Mouse (Mus musculus) neural tube, embryonic 11.5 days (tissue): ENCODE data around the gene Arhgef33. TPM values are rescaled to one million over a fixed set of nuclear protein-coding genes. Genes with fewer than 3 reads are reported as not detected.

Experiments used
- ATAC-seq: fragments of 200-750 bp; cut with Nextera tagmentation; 2 replicates; pipeline ENCODE4 v1.8.0; 2017; ENCODE audit warnings: moderate number of reproducible peaks, mild to moderate bottlenecking, moderate TSS enrichment, moderate library complexity; ENCODE audit not compliant: insufficient read depth, low FRiP score, low TSS enrichment
- DNase-seq: peaks from one replicate; pipeline ENCODE4 v3.0.0-alpha.2; 2015; ENCODE audit warnings: low spot score
- H3K27ac ChIP-seq: fragments of 300-500 bp; sonication (generic); 2 replicates; pipeline ENCODE4 v1.5.1; 2014; ENCODE audit warnings: low read depth, mild to moderate bottlenecking, low read length
- H3K27me3 ChIP-seq: fragments of 300-500 bp; sonication (generic); 2 replicates; pipeline ENCODE4 v1.6.1; 2014; ENCODE audit warnings: mild to moderate bottlenecking, low read length, mixed read lengths; ENCODE audit not compliant: control insufficient read depth, insufficient read depth
- H3K36me3 ChIP-seq: fragments of 300-500 bp; sonication (generic); 2 replicates; pipeline ENCODE4 v1.6.1; 2014; ENCODE audit warnings: mild to moderate bottlenecking, low read length, moderate library complexity, mixed read lengths; ENCODE audit not compliant: control insufficient read depth, insufficient read depth
- H3K4me1 ChIP-seq: fragments of 300-500 bp; sonication (generic); 2 replicates; pipeline ENCODE4 v1.6.1; 2014; ENCODE audit warnings: low read length, mixed read lengths; ENCODE audit not compliant: control insufficient read depth, insufficient read depth
- H3K4me2 ChIP-seq: fragments of 300-500 bp; sonication (generic); 2 replicates; pipeline ENCODE4 v1.6.1; 2014; ENCODE audit warnings: low read depth, mild to moderate bottlenecking, moderate library complexity
- H3K4me3 ChIP-seq: fragments of 300-500 bp; sonication (generic); 2 replicates; pipeline ENCODE4 v1.5.1; 2014; ENCODE audit warnings: low read depth, low read length
- H3K9ac ChIP-seq: fragments of 300-500 bp; sonication (generic); 2 replicates; pipeline ENCODE4 v1.6.1; 2014; ENCODE audit warnings: mild to moderate bottlenecking, low read length
- H3K9me3 ChIP-seq: fragments of 300-500 bp; sonication (generic); 2 replicates; pipeline ENCODE4 v1.6.1; 2016; ENCODE audit warnings: low read length; ENCODE audit not compliant: control insufficient read depth
- WGBS: fragments of 180-500 bp; shearing (Covaris S2); extraction: QIAGEN DNeasy Blood & Tissue Kit; methylation state at CpG from one replicate; pipeline ENCODE4 v1.1.7; 2014; 5-methylcytosine and 5-hydroxymethylcytosine counted together
- polyA plus RNA-seq: library from polyadenylated mRNA; unstranded; fragments of >200 nt; fragmentation: Nextera tagmentation; extraction: Ambion mirVana; gene quantifications from 2 replicates; pipeline ENCODE4 v1.2.1, GENCODE M21; 2014

Arhgef33 gene
- polyA plus RNA-seq, 1 experiment from 2014 or later = 1.3 TPM

DNA sequence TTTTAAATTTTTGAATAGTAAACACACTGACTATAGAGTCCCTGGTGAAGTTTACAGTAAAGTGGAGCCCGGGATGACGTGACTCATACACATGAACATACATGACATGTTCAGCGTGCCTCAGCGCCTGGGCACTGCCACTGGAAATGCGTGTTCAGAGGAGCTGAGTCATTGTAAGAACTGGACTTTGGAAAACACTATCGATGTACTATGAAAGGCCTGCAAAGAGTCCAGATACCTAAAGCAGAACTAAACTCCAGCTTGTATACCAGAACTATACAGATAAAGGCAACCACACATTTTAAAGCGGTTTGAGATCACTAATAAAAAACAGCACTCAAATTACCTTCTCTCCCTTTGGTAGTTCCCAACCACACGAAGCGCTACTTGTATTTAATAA lies 124.8 kb downstream of the Arhgef33 start:
- DNase-seq = no peak
- WGBS = 96% methylated on average over 9 of the region's 9 CpGs
- Histone ChIP-seq H3K36me3 (peaks cover 2% of the 10 kb centered on the region; the same call in 1 of the 2 replicates), H3K4me2 (no peak overlapping the region), H3K4me3 (no peak overlapping the region), H3K9ac (no peak overlapping the region), H3K9me3 (no peaks in the 10 kb centered on the region), H3K4me1 (no peaks in the 10 kb centered on the region), H3K27ac (no peak overlapping the region), H3K27me3 (no peaks in the 10 kb centered on the region)
- no peak for ATAC-seq

DNA sequence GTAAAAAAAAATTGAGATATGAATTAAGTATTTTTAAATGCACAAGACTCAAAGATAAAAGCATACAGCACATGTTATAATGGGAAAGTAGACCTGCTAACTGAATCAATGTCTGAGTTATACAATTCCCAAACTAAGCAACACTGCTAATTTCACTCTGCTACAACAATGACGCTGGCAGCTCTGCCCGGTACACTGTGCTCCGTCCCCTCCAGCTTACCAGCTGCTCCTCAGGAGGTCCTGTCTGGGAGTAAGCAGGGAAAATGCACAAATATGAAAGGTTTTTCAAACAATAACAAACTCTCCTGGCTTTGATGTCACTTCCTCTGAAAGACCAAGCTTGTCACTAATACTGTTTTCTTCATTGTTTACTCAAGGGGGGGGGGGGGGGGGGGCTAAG lies 127.2 kb downstream of the Arhgef33 start:
- Histone ChIP-seq H3K9ac (no peak overlapping the region), H3K36me3 (peaks cover 2% of the 10 kb centered on the region)
- 83% methylated on average over 3 of the region's 3 CpGs for WGBS

DNA sequence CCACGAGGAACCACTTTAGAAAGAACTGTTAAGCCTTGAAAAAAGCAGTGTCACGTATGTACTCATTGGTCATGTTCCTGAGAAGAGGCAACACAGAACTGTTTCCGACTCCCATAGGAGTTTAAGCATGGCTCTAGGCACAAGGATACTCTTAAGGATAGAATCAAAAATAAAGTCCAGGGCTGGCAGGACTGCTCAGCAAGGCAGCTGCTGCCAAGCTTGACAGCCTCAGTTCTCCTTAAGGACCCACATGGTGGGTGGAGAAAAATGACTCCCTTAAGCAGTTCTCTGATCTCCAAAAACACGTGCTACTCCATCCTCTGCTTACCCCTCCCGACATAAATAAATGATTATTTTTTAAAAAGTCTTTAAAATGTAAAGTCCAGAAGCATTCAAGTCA lies 128.5 kb downstream of the Arhgef33 start:
- no peak for ATAC-seq
- 92% methylated on average over 5 of the region's 5 CpGs for WGBS
- no peaks in the 10 kb centered on the region for H3K9me3 ChIP-seq
- peaks cover 2% of the 10 kb centered on the region for H3K36me3 ChIP-seq
- H3K4me1 ChIP-seq = no peaks in the 10 kb centered on the region
- no peak for DNase-seq
- H3K27ac ChIP-seq = no peak overlapping the region
- H3K9ac ChIP-seq = no peak overlapping the region
- H3K27me3 ChIP-seq = no peaks in the 10 kb centered on the region
- H3K4me3 ChIP-seq = no peak overlapping the region
- H3K4me2 ChIP-seq = no peak overlapping the region

More for the DNA sequence above, 127.2 kb downstream of the Arhgef33 start:
- ATAC-seq (no peak), DNase-seq (no peak)
- no peak overlapping the region for H3K4me3 ChIP-seq
- H3K4me2 ChIP-seq = no peak overlapping the region
- no peaks in the 10 kb centered on the region for H3K4me1 ChIP-seq
- H3K27ac ChIP-seq = no peak overlapping the region
- H3K9me3 ChIP-seq = no peaks in the 10 kb centered on the region
- H3K27me3 ChIP-seq = no peaks in the 10 kb centered on the region

DNA sequence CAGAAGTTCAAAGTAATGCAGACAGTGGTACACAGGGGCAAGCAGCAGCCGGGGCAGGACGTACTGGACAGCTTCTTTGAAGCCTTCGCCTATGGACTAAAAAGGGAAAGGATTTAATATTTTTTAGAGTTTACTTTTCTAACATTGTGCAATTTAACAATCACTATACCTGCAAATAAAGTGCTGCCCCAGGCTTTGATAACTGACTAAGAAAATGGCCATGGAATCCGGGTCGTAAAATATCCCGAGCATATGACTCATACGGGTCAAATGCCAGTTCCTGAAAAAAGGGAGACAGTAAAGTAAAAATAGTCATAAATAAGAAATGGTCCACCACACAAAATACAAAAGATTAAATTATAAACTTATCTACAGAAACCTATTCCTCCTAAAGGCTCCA lies 138.2 kb downstream of the Arhgef33 start:
- Histone ChIP-seq H3K36me3 (no peaks in the 10 kb centered on the region; the same call in 1 of the 2 replicates), H3K9ac (no peak overlapping the region), H3K4me2 (no peak overlapping the region), H3K27me3 (no peaks in the 10 kb centered on the region), H3K27ac (no peak overlapping the region), H3K9me3 (no peaks in the 10 kb centered on the region), H3K4me1 (no peaks in the 10 kb centered on the region), H3K4me3 (no peak overlapping the region)
- DNase-seq (no peak), ATAC-seq (no peak)
- 91% methylated on average over 7 of the region's 7 CpGs for WGBS

DNA sequence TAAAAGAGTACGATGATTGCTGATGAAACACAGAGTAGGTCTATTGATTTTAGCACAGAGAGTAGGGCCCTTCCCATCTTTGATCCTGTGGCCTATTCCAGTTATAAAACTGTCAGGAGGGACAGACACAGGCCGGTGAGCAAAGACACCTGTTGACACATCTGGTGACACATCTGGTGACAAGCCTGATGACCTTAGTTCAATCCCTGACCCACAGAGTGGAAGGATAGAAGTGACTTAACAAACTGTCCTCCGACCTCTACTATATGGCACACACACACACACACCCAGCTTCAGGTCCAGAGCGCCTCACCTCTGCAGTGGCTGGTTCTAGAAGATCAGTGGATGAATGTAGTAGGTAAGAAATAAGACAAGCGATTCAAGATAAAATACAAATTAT lies 139.3 kb downstream of the Arhgef33 start:
- no peak overlapping the region for H3K27ac ChIP-seq
- H3K36me3 ChIP-seq = no peaks in the 10 kb centered on the region; the same call in 1 of the 2 replicates
- H3K4me1 ChIP-seq = no peaks in the 10 kb centered on the region
- no peak for ATAC-seq
- WGBS = 91% methylated on average over 5 of the region's 5 CpGs
- no peaks in the 10 kb centered on the region for H3K27me3 ChIP-seq
- no peak overlapping the region for H3K9ac ChIP-seq
- no peak overlapping the region for H3K4me2 ChIP-seq
- no peaks in the 10 kb centered on the region for H3K9me3 ChIP-seq
- DNase-seq = no peak
- no peak overlapping the region for H3K4me3 ChIP-seq

Other genes starting within 250 kb of the Arhgef33 start
- gene Hnrnpll, start 245.1 kb upstream of the Arhgef33 start, polyA plus RNA-seq = 117 and 131 TPM in 2 replicates
- gene Galm, start 179.9 kb upstream of the Arhgef33 start, polyA plus RNA-seq = 6.8 and 9.8 TPM in 2 replicates
- gene Srsf7, start 100.1 kb upstream of the Arhgef33 start, polyA plus RNA-seq = 761 and 791 TPM in 2 replicates
- not detected in 2 replicates for gene Ttc39d, start 99.9 kb upstream of the Arhgef33 start, polyA plus RNA-seq
- gene Gemin6, start 83.0 kb upstream of the Arhgef33 start, polyA plus RNA-seq = 41.0 and 41.2 TPM in 2 replicates
- 29.8 and 32.4 TPM in 2 replicates for gene Morn2, start 17.2 kb upstream of the Arhgef33 start, polyA plus RNA-seq
- gene Dhx57, start 16.9 kb upstream of the Arhgef33 start, polyA plus RNA-seq = 27.8 and 29.9 TPM in 2 replicates
- 1.8 and 2.0 TPM in 2 replicates for gene Gm10190, start 66.1 kb downstream of the Arhgef33 start, polyA plus RNA-seq
- gene Sos1, start 173.0 kb downstream of the Arhgef33 start, polyA plus RNA-seq = 10.0 and 10.1 TPM in 2 replicates